Mouse (Mus musculus) hindbrain, embryonic 16.5 days (tissue): ENCODE data around the gene Prdm2. TPM values are rescaled to one million over a fixed set of nuclear protein-coding genes. Genes with fewer than 3 reads are reported as not detected.

Source experiments
- ATAC-seq: fragments of 200-750 bp; cut with Nextera tagmentation; 2 replicates; pipeline ENCODE4 v1.8.0; 2017; ENCODE audit warnings: moderate TSS enrichment, moderate library complexity
- H3K27ac ChIP-seq: fragments of 300-500 bp; sonication (generic); 2 replicates; pipeline ENCODE4 v1.5.1; 2014; ENCODE audit warnings: low read depth, mild to moderate bottlenecking, control low read depth, low read length, moderate library complexity
- H3K27me3 ChIP-seq: fragments of 300-500 bp; sonication (generic); replicated peaks from 2 replicates; pipeline ENCODE4 v1.6.1; 2014; ENCODE audit warnings: low read length; ENCODE audit not compliant: control insufficient read depth, insufficient read depth
- H3K36me3 ChIP-seq: fragments of 300-500 bp; sonication (generic); 2 replicates; pipeline ENCODE4 v1.6.1; 2014; ENCODE audit warnings: mild to moderate bottlenecking, low read length, moderate library complexity, mixed read lengths; ENCODE audit not compliant: control insufficient read depth, insufficient read depth
- H3K4me1 ChIP-seq: fragments of 300-500 bp; sonication (generic); 2 replicates; pipeline ENCODE4 v1.6.1; 2014; ENCODE audit warnings: low read depth, low read length; ENCODE audit not compliant: control insufficient read depth, insufficient read depth
- H3K4me2 ChIP-seq: fragments of 300-500 bp; sonication (generic); 2 replicates; pipeline ENCODE4 v1.6.1; 2014; ENCODE audit warnings: mild to moderate bottlenecking, low read length, control low read depth, moderate library complexity
- H3K4me3 ChIP-seq: fragments of 300-500 bp; sonication (generic); 2 replicates; pipeline ENCODE4 v1.5.1; 2014; ENCODE audit warnings: mild to moderate bottlenecking, low read length, control low read depth, moderate library complexity
- H3K9ac ChIP-seq: fragments of 300-500 bp; sonication (generic); 2 replicates; pipeline ENCODE4 v1.6.1; 2014; ENCODE audit warnings: low read depth, mild to moderate bottlenecking, control low read depth, low read length, moderate library complexity
- H3K9me3 ChIP-seq: fragments of 300-500 bp; sonication (generic); 2 replicates; pipeline ENCODE4 v1.6.1; 2014; ENCODE audit warnings: mild to moderate bottlenecking, low read length, moderate library complexity; ENCODE audit not compliant: control insufficient read depth
- WGBS: fragments of 180-500 bp; shearing (Covaris S2); extraction: QIAGEN DNeasy Blood & Tissue Kit; methylation state at CpG from one replicate; pipeline ENCODE4 v1.1.7; 2014; 5-methylcytosine and 5-hydroxymethylcytosine counted together
- polyA plus RNA-seq: library from polyadenylated mRNA; unstranded; fragments of >200 nt; fragmentation: Nextera tagmentation; extraction: Ambion mirVana; gene quantifications from 2 replicates; pipeline ENCODE4 v1.2.1, GENCODE M21; 2015

Gene Prdm2
- polyA plus RNA-seq, 1 experiment from 2014 or later, result 12.0 TPM

DNA sequence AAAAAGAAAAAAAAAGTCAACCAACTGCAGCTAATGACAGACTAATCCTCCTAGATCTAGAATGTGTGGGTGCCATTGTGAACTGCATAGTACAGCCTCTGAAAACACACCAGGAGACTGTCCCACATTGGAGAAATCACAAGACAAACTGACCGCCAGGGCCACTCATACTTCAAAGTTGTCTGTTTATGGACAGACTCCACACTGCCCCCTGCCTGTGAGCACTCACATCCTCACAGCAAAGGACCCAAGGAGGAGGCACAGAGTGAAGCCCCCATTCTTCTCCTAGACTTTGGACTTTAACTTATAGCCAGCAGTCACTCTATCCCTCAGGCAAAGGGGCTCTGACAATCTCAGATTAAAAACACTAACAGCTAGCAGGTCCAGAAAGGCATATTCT, 61.5 kb downstream of the Prdm2 start:
- no peak for ATAC-seq
- WGBS, result 72% methylated on average over 1 of the region's 1 CpGs

GRCm38 (mm10) chr4:143147666-143148065, 65.1 kb downstream of the Prdm2 start:
- no peak for ATAC-seq
- Histone ChIP-seq H3K9ac (no peak overlapping the region), H3K9me3 (no peaks in the 10 kb centered on the region), H3K4me2 (no peak overlapping the region), H3K27ac (no peak overlapping the region), H3K4me3 (no peak overlapping the region), H3K36me3 (no peaks in the 10 kb centered on the region), H3K4me1 (peaks cover 7% of the 10 kb centered on the region), H3K27me3 (no peaks in the 10 kb centered on the region)
- WGBS, result 92% methylated on average over 3 of the region's 3 CpGs

More for the DNA sequence above, 61.5 kb downstream of the Prdm2 start:
- no peaks in the 10 kb centered on the region for H3K36me3 ChIP-seq
- no peaks in the 10 kb centered on the region for H3K27me3 ChIP-seq
- H3K4me2 ChIP-seq, result no peak overlapping the region
- H3K4me1 ChIP-seq, result peaks cover 3% of the 10 kb centered on the region; the same call in 1 of the 2 replicates
- H3K27ac ChIP-seq, result no peak overlapping the region
- no peak overlapping the region for H3K4me3 ChIP-seq
- no peak overlapping the region for H3K9ac ChIP-seq
- no peaks in the 10 kb centered on the region for H3K9me3 ChIP-seq

- H3K27ac ChIP-seq, result no peak overlapping the region
- no peaks in the 10 kb centered on the region for H3K9me3 ChIP-seq
- 53% methylated on average over 7 of the region's 7 CpGs for WGBS
- H3K9ac ChIP-seq, result no peak overlapping the region
- no peak overlapping the region for H3K4me3 ChIP-seq
- no peak for ATAC-seq
- H3K36me3 ChIP-seq, result 0 out of 2 replicates have a peak, but pooled peaks cover 3% of the 10 kb centered on the region
- H3K4me1 ChIP-seq, result peaks cover 7% of the 10 kb centered on the region
- no peaks in the 10 kb centered on the region for H3K27me3 ChIP-seq
- H3K4me2 ChIP-seq, result no peak overlapping the region
These were observed 69.2 kb downstream of the Prdm2 start for GRCm38 (mm10) chr4:143143615-143144014.

DNA sequence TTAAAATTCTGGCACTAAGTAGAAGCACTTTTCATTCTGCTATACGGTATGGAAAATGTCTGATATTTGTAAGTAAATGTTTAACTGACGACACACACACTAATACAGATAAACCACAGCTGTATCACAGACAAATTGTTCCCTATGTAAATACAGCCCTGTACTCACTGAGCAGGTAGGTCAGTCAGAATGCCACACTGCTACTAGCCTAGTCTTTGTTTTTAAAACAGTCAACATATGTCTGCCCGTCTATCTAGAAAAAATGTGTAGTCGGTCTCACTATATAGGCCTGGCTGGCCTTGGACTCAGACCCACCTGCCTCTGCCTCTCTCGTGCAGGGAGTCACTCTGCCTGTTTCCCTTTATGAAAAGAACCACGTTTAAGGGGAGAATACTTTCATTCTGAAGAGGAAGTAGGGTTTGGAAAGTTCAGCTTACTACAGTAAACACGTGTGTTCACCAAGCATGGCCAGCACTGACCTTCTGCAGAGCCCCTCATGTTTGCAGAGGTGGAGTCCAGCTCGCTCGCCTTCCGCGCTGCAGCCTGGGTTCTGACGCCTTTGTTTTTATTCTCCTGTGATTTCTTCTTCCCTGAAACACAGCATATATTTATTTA, 71.0 kb downstream of the Prdm2 start:
- Histone ChIP-seq H3K4me2 (no peak overlapping the region), H3K9me3 (no peaks in the 10 kb centered on the region), H3K4me3 (no peak overlapping the region), H3K27ac (no peak overlapping the region), H3K36me3 (0 out of 2 replicates have a peak, but pooled peaks cover 3% of the 10 kb centered on the region), H3K9ac (no peak overlapping the region), H3K4me1 (peaks cover 4% of the 10 kb centered on the region; the same call in 1 of the 2 replicates), H3K27me3 (no peaks in the 10 kb centered on the region)
- 81% methylated on average over 12 of the region's 12 CpGs for WGBS
- ATAC-seq, result no peak

- Histone ChIP-seq H3K4me3 (no peak overlapping the region), H3K9ac (no peak overlapping the region), H3K27ac (no peak overlapping the region), H3K36me3 (peaks cover 3% of the 10 kb centered on the region; the same call in 1 of the 2 replicates), H3K4me2 (no peak overlapping the region), H3K27me3 (no peaks in the 10 kb centered on the region), H3K4me1 (peaks cover 4% of the 10 kb centered on the region; the same call in 1 of the 2 replicates), H3K9me3 (no peaks in the 10 kb centered on the region)
- no peak for ATAC-seq
- 96% methylated on average over 3 of the region's 3 CpGs for WGBS
These were observed 71.9 kb downstream of the Prdm2 start for GRCm38 (mm10) chr4:143140940-143141339.

- ATAC-seq, result no peak
- no peak overlapping the region for H3K4me3 ChIP-seq
- H3K36me3 ChIP-seq, result peaks cover 31% of the 10 kb centered on the region
- no peaks in the 10 kb centered on the region for H3K9me3 ChIP-seq
- no peak overlapping the region for H3K4me2 ChIP-seq
- H3K4me1 ChIP-seq, result no peaks in the 10 kb centered on the region
- H3K27ac ChIP-seq, result no peak overlapping the region
- no peaks in the 10 kb centered on the region for H3K27me3 ChIP-seq
- WGBS, result 94% methylated on average over 7 of the region's 7 CpGs
- H3K9ac ChIP-seq, result no peak overlapping the region
These were observed 80.4 kb downstream of the Prdm2 start for GRCm38 (mm10) chr4:143132433-143132832.

DNA sequence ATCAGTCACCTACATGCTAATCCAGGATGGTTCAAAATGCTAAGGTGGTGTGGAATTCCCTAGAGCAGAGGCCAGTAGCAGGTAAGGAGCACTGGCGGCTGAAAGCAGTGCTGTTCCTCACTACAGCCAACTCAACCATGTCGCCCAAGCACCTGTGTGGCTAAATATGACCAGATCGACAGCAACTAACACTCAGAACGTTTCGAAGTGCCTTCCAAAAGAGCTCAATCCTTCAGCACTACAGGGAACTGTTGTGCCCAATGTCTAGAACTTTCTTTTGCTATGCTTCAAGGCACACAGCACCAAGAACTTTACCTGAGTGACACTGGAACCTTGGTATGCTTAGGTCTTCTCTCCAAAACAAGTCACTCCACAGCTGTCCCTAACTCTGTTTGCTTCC, 82.4 kb downstream of the Prdm2 start:
- peaks cover 26% of the 10 kb centered on the region for H3K36me3 ChIP-seq
- H3K4me1 ChIP-seq, result no peaks in the 10 kb centered on the region
- no peak overlapping the region for H3K27ac ChIP-seq
- no peaks in the 10 kb centered on the region for H3K27me3 ChIP-seq
- H3K4me3 ChIP-seq, result no peak overlapping the region
- WGBS, result 95% methylated on average over 5 of the region's 5 CpGs
- H3K9me3 ChIP-seq, result no peaks in the 10 kb centered on the region
- H3K4me2 ChIP-seq, result no peak overlapping the region
- no peak overlapping the region for H3K9ac ChIP-seq
- ATAC-seq, result no peak

GRCm38 (mm10) chr4:143129261-143129760, 83.5 kb downstream of the Prdm2 start:
- H3K36me3 ChIP-seq, result peaks cover 16% of the 10 kb centered on the region
- no peak overlapping the region for H3K4me3 ChIP-seq
- no peaks in the 10 kb centered on the region; the same call in none of the 2 replicates for H3K4me1 ChIP-seq
- no peak overlapping the region for H3K4me2 ChIP-seq
- H3K27ac ChIP-seq, result no peak overlapping the region
- 89% methylated on average over 4 of the region's 4 CpGs for WGBS
- no peak overlapping the region for H3K9ac ChIP-seq
- H3K27me3 ChIP-seq, result no peaks in the 10 kb centered on the region
- no peaks in the 10 kb centered on the region for H3K9me3 ChIP-seq
- ATAC-seq, result no peak

DNA sequence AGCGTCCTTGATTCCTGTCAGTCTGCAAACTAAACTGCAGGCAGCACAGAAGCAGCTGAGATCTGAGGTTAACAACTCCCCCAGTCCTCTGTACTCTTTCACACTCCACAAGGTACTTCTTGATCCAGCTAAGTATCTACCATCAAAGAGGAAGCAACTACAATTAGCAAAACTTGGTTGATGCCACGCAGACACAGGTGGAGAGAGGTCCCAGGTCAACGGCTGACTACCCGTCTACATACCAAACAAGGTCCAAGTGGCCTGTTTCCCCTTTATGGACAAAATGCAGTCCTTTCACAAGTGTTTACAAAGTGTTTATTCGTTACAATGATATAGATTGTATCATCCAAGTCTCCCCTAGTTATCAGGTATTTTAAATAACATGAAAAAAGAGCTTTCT, 85.6 kb downstream of the Prdm2 start:
- Histone ChIP-seq H3K36me3 (peaks cover 6% of the 10 kb centered on the region), H3K4me2 (no peak overlapping the region), H3K9ac (no peak overlapping the region), H3K9me3 (no peaks in the 10 kb centered on the region), H3K4me1 (no peaks in the 10 kb centered on the region; the same call in none of the 2 replicates), H3K4me3 (no peak overlapping the region), H3K27me3 (no peaks in the 10 kb centered on the region), H3K27ac (no peak overlapping the region)
- no peak for ATAC-seq
- WGBS, result 90% methylated on average over 5 of the region's 5 CpGs
